Mouse (Mus musculus): ENCODE results near the gene Adamts8.

DNA sequence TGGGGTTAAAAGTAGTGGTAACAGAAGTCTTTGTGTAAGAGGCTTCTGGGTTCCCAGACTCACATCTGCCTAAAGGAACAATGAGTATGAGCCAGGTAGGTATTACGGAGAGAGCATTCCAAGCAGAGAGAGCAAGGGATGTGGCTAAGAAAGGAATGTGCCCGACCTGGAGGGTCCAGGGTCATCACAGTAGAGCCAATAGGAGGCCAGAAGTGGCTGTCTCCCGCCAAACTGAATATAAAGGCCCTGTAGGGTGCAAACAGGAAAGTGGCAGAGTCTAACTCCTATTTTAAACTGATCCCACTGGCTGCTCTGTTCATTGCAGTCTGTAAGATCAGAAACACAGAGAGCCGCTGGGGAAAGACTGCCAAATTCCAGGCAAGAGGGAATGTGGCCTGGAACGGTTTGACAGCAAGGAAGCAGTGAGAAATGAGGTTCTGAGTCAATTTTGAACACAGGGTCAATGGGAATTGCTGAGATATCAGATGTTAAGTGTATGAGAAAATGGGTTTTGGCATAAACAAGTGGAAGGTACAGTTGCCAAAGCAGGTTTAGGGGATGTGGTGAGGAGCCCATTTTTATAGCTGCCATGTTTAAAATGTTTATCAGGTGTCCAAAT lies 34.6 kb upstream of the Adamts8 start:
- TF ChIP-seq CTCF (IDR thresholded peaks at IDR 0.05; ENCODE audit: low read depth) (no peak), EP300 (optimal IDR thresholded peaks at IDR 0.05) (no peak)
